ENCODE assay signal across 22 mouse cellular contexts in genomic region chr13:4406771-4407170, GRCm38 (mm10). TPM values are rescaled to one million over a fixed set of nuclear protein-coding genes. Genes with fewer than 3 reads are reported as not detected.
"Had no signal": no experiment of that assay in that cellular context is flagged by ENCODE, and none has a peak within 500 bp of the region (broad histone marks: within the 10 kb centered on the region; RNA-seq: fewer than 3 reads in every experiment).

No protein-coding gene starts in this region.

- H3K4me1 ChIP-seq: lung, embryonic 15.5 days; megakaryocyte, embryonic 14.5 days; midbrain, embryonic 13.5 days; midbrain, embryonic 15.5 days; neural tube, embryonic 12.5 days; stomach, embryonic 15.5 days had no signal

- H3K36me3 ChIP-seq: lung, embryonic 15.5 days; midbrain, embryonic 13.5 days; midbrain, embryonic 15.5 days; neural tube, embryonic 12.5 days; stomach, embryonic 15.5 days had no signal

- DNase-seq: lung, adult 2 months; lung, postnatal 14 days; lung, postnatal 36 days; right cerebral cortex, postnatal 14 days; thymus, adult 2 months; thymus, postnatal 25 days; thymus, postnatal 4 days had no signal

- H3K4me3 ChIP-seq: lung, embryonic 15.5 days; megakaryocyte, embryonic 14.5 days; midbrain, embryonic 13.5 days; midbrain, embryonic 15.5 days; neural tube, embryonic 12.5 days; stomach, embryonic 15.5 days had no signal

- H3K4me2 ChIP-seq: lung, embryonic 15.5 days; midbrain, embryonic 11.5 days; midbrain, embryonic 13.5 days; midbrain, embryonic 15.5 days; neural tube, embryonic 12.5 days; stomach, embryonic 15.5 days had no signal

- H3K27ac ChIP-seq: lung, embryonic 15.5 days; macrophage; midbrain, embryonic 13.5 days; midbrain, embryonic 15.5 days; neural tube, embryonic 12.5 days; stomach, embryonic 15.5 days; stomach, postnatal 0 days had no signal

- H3K9me3 ChIP-seq: lung, embryonic 15.5 days; megakaryocyte, embryonic 14.5 days; midbrain, embryonic 13.5 days; midbrain, embryonic 15.5 days; neural tube, embryonic 12.5 days; stomach, embryonic 15.5 days had no signal

- ATAC-seq: lung, postnatal 0 days; midbrain, embryonic 13.5 days; midbrain, embryonic 15.5 days had no signal

- H3K9ac ChIP-seq: lung, embryonic 15.5 days; midbrain, embryonic 13.5 days; midbrain, embryonic 15.5 days; neural tube, embryonic 12.5 days; stomach, embryonic 15.5 days had no signal

- H3K27me3 ChIP-seq: lung, embryonic 15.5 days; megakaryocyte, embryonic 14.5 days; midbrain, embryonic 13.5 days; midbrain, embryonic 15.5 days; neural tube, embryonic 12.5 days; stomach, embryonic 15.5 days had no signal

RNA-seq across cellular contexts. Expression of gene Akr1c6, which starts 27.3 kb away (rescaled TPM):
- polyA plus RNA-seq: lung, embryonic 15.5 days; lung, postnatal 0 days; macrophage; midbrain, embryonic 11.5 days; midbrain, embryonic 13.5 days; midbrain, embryonic 15.5 days; midbrain, postnatal 0 days; neural tube, embryonic 12.5 days; neural tube, embryonic 14.5 days; spleen, adult 2 months; stomach, postnatal 0 days; testis, adult 2 months; thymus, adult 2 months; urinary bladder, adult 2 months had no signal
